Mouse (Mus musculus) CH12.LX (cell line): ENCODE results near the gene Gm4131.

Source experiments
- CHD2 ChIP-seq: IDR thresholded peaks from 2 replicates; pipeline ENCODE4 v1.6.1; 2011; ENCODE audit warnings: low read length, improper control_type of control experiment
- E2F4 ChIP-seq: IDR thresholded peaks from 2 replicates; pipeline ENCODE4 v1.6.1; 2011; ENCODE audit warnings: low read depth, low read length, improper control_type of control experiment; ENCODE audit not compliant: insufficient replicate concordance
- EP300 ChIP-seq: IDR thresholded peaks from 2 replicates; pipeline ENCODE4 v1.6.1; 2011; ENCODE audit warnings: low read length, improper control_type of control experiment
- POLR2A ChIP-seq: IDR thresholded peaks from 2 replicates; pipeline ENCODE4 v1.6.1; 2011; ENCODE audit warnings: low read depth, mild to moderate bottlenecking, improper control_type of control experiment, low read length
- POLR2AphosphoS2 ChIP-seq: IDR thresholded peaks from 2 replicates; pipeline ENCODE4 v1.6.1; 2011; ENCODE audit warnings: low read depth, low read length, improper control_type of control experiment

- TF ChIP-seq POLR2AphosphoS2 = no peak
- no peak for TF ChIP-seq POLR2A
- no peak for TF ChIP-seq EP300
- no peak for TF ChIP-seq E2F4
- no peak for TF ChIP-seq CHD2
These were observed 144.5 kb downstream of the Gm4131 start for GRCm38 (mm10) chr14:62422265-62422664.
